Mouse (Mus musculus): ENCODE measurements around the gene Phf20.

GRCm38 (mm10) chr2:156344775-156345532, 148.7 kb downstream of the Phf20 start:
- TF ChIP-seq CTCF (IDR thresholded peaks at IDR 0.05; ENCODE audit: borderline replicate concordance, insufficient read depth, low read length) (no peak), POLR2A (IDR thresholded peaks at IDR 0.05; ENCODE audit: low read depth, low read length) (no peak)

Measured in embryonic fibroblast, embryonic 13.5 days (primary cell).